Mouse (Mus musculus) olfactory bulb, adult 2 months (tissue): ENCODE data around the gene Pcdh15.

Experiments
- CTCF ChIP-seq: fragments of 200-500 bp; IDR thresholded peaks from 2 replicates; pipeline ENCODE4 v1.5.1; 2012; ENCODE audit warnings: low read depth, mild to moderate bottlenecking, low read length, moderate library complexity; ENCODE audit not compliant: insufficient read depth
- POLR2A ChIP-seq: fragments of 200-500 bp; IDR thresholded peaks from 2 replicates; pipeline ENCODE4 v1.6.1; 2012; ENCODE audit warnings: mild to moderate bottlenecking, low read depth, low read length, moderate library complexity; ENCODE audit not compliant: insufficient read depth

GRCm38 (mm10) chr10:73400426-73400825, 301.3 kb downstream of the Pcdh15 start:
- TF ChIP-seq POLR2A = no peak
- no peak for TF ChIP-seq CTCF
